Mouse (Mus musculus) spleen, postnatal 10 days (tissue): ENCODE measurements around the gene Nomo1.

Experiments
- DNase-seq, 2 experiments: peaks; one replicate each; pipeline ENCODE4 v3.0.0; 2021 to 2022; ENCODE audit warnings: low spot score in 2 of 2

The Nomo1 gene

GRCm38 (mm10) chr7:46100563-46100962 is 67.1 kb downstream of the Nomo1 start, which contains the start of gene Kcnj11:
Gene Kcnj11 (minus strand): TSS chr7:46100764.
- DNase-seq = peak; percentile 49 to 81

GRCm38 (mm10) chr7:46103075-46103591 is 69.6 kb downstream of the Nomo1 start:
- DNase-seq = no peak

GRCm38 (mm10) chr7:46103771-46104170 is 70.3 kb downstream of the Nomo1 start:
- no peak for DNase-seq

GRCm38 (mm10) chr7:46104256-46104915 is 70.9 kb downstream of the Nomo1 start:
- no peak for DNase-seq

GRCm38 (mm10) chr7:46105484-46105883 is 72.0 kb downstream of the Nomo1 start:
- DNase-seq = no peak

- DNase-seq = no peak
These were observed 76.6 kb downstream of the Nomo1 start for GRCm38 (mm10) chr7:46110079-46110478.

- no peak for DNase-seq
These were observed 77.8 kb downstream of the Nomo1 start for GRCm38 (mm10) chr7:46111212-46111817.

GRCm38 (mm10) chr7:46111938-46112337 is 78.4 kb downstream of the Nomo1 start:
- no peak for DNase-seq

- no peak for DNase-seq
These were observed 79.9 kb downstream of the Nomo1 start for GRCm38 (mm10) chr7:46113435-46113834.

GRCm38 (mm10) chr7:46116118-46116581 is 82.7 kb downstream of the Nomo1 start:
- DNase-seq = no peak

- DNase-seq = no peak
These were observed 83.5 kb downstream of the Nomo1 start for GRCm38 (mm10) chr7:46117035-46117434.

- no peak for DNase-seq
These were observed 89.5 kb downstream of the Nomo1 start for GRCm38 (mm10) chr7:46122964-46123363.

GRCm38 (mm10) chr7:46124460-46124859 is 91.0 kb downstream of the Nomo1 start:
- DNase-seq = no peak

GRCm38 (mm10) chr7:46125340-46125739 is 91.8 kb downstream of the Nomo1 start:
- no peak for DNase-seq

GRCm38 (mm10) chr7:46128196-46128595 is 94.7 kb downstream of the Nomo1 start:
- no peak for DNase-seq

- no peak for DNase-seq
These were observed 96.1 kb downstream of the Nomo1 start for GRCm38 (mm10) chr7:46129463-46130179.

GRCm38 (mm10) chr7:46130723-46131122 is 97.2 kb downstream of the Nomo1 start:
- no peak for DNase-seq

GRCm38 (mm10) chr7:46131266-46131665 is 97.8 kb downstream of the Nomo1 start:
- no peak for DNase-seq

GRCm38 (mm10) chr7:46131806-46132205 is 98.3 kb downstream of the Nomo1 start:
- DNase-seq = no peak

GRCm38 (mm10) chr7:46132229-46132628 is 98.7 kb downstream of the Nomo1 start:
- DNase-seq = no peak
